Mouse (Mus musculus) cerebellum, adult 2 months (tissue): ENCODE results near the gene Kpna2. TPM values are rescaled to one million over a fixed set of nuclear protein-coding genes. Genes with fewer than 3 reads are reported as not detected.

ENCODE experiments used
- DNase-seq, 2 experiments: peaks; one replicate each; pipeline ENCODE4 v3.0.0; 2021
- H3K27ac ChIP-seq: fragments of 200-500 bp; 2 replicates; pipeline ENCODE4 v1.5.1; 2012; ENCODE audit warnings: low read length, control low read depth, inconsistent platforms; ENCODE audit not compliant: insufficient read depth
- H3K27me3 ChIP-seq: fragments of 200-500 bp; 2 replicates; pipeline ENCODE4 v1.6.1; 2012; ENCODE audit warnings: inconsistent platforms, mild to moderate bottlenecking, low read length, moderate library complexity; ENCODE audit not compliant: control insufficient read depth, insufficient read depth
- H3K4me1 ChIP-seq: fragments of 200-500 bp; 2 replicates; pipeline ENCODE4 v1.6.1; 2011; ENCODE audit warnings: low read length; ENCODE audit not compliant: control insufficient read depth, insufficient read depth
- H3K4me3 ChIP-seq: fragments of 200-500 bp; replicated peaks from 2 replicates; pipeline ENCODE3; 2011; ENCODE audit warnings: mild to moderate bottlenecking, low read depth, low read length, control low read depth; ENCODE audit not compliant: insufficient read depth
- CTCF ChIP-seq: fragments of 200-500 bp; IDR thresholded peaks from 2 replicates; pipeline ENCODE4 v1.5.1; 2011; ENCODE audit warnings: low read depth, mild to moderate bottlenecking, control low read depth, low read length, moderate library complexity, borderline replicate concordance; ENCODE audit not compliant: insufficient read depth
- POLR2A ChIP-seq: fragments of 200-500 bp; IDR thresholded peaks from 2 replicates; pipeline ENCODE4 v1.6.1; 2011; ENCODE audit warnings: low read length, control low read depth, borderline replicate concordance; ENCODE audit not compliant: insufficient read depth
- WGBS: fragments of 180-500 bp; shearing (Covaris S2); methylation state at CpG from one replicate; pipeline ENCODE4 v1.1.7; 2018; 5-methylcytosine and 5-hydroxymethylcytosine counted together
- polyA plus RNA-seq: library from polyadenylated mRNA; depleted of rRNA; stranded (reverse); fragments of >200 nt; gene quantifications from 2 replicates; pipeline ENCODE4 v1.2.3, GENCODE M21; 2012; rRNA removed

The Kpna2 gene
- polyA plus RNA-seq, 1 experiment = 30.1 TPM

GRCm38 (mm10) chr11:106959121-106959520 is 40.2 kb downstream of the Kpna2 start:
- WGBS = 66% methylated on average over 5 of the region's 5 CpGs
- Histone ChIP-seq H3K27me3 (no peaks in the 10 kb centered on the region), H3K27ac (no peak overlapping the region), H3K4me3 (no peak overlapping the region), H3K4me1 (no peaks in the 10 kb centered on the region)
- TF ChIP-seq CTCF (no peak), POLR2A (no peak)
- DNase-seq = no peak

GRCm38 (mm10) chr11:106958407-106959071 is 40.8 kb downstream of the Kpna2 start:
- DNase-seq = no peak
- H3K4me3 ChIP-seq = no peak overlapping the region
- WGBS = 89% methylated on average over 6 of the region's 6 CpGs
- no peaks in the 10 kb centered on the region for H3K4me1 ChIP-seq
- no peak for TF ChIP-seq CTCF
- TF ChIP-seq POLR2A = no peak
- no peaks in the 10 kb centered on the region for H3K27me3 ChIP-seq
- no peak overlapping the region for H3K27ac ChIP-seq

- Histone ChIP-seq H3K4me1 (no peaks in the 10 kb centered on the region), H3K27me3 (no peaks in the 10 kb centered on the region), H3K4me3 (no peak overlapping the region), H3K27ac (no peak overlapping the region)
- DNase-seq = no peak
- TF ChIP-seq POLR2A (no peak), CTCF (no peak)
- WGBS = 67% methylated on average over 12 of the region's 12 CpGs
These were observed 41.9 kb downstream of the Kpna2 start for GRCm38 (mm10) chr11:106957271-106957980.

- DNase-seq = no peak
- Histone ChIP-seq H3K27me3 (no peaks in the 10 kb centered on the region), H3K4me1 (no peaks in the 10 kb centered on the region), H3K27ac (no peak overlapping the region), H3K4me3 (no peak overlapping the region)
- TF ChIP-seq POLR2A (no peak), CTCF (no peak)
- WGBS = 71% methylated on average over 8 of the region's 8 CpGs
These were observed 44.8 kb downstream of the Kpna2 start for GRCm38 (mm10) chr11:106954566-106954965.

GRCm38 (mm10) chr11:106954116-106954515 is 45.2 kb downstream of the Kpna2 start:
- no peak for DNase-seq
- TF ChIP-seq CTCF (no peak), POLR2A (no peak)
- WGBS = 77% methylated on average over 9 of the region's 9 CpGs
- Histone ChIP-seq H3K4me3 (no peak overlapping the region), H3K4me1 (no peaks in the 10 kb centered on the region), H3K27me3 (no peaks in the 10 kb centered on the region), H3K27ac (no peak overlapping the region)

Other genes starting within 250 kb of the Kpna2 start
- 15.8 and 16.2 TPM in 2 replicates for gene Pecam1, start 248.9 kb downstream of the Kpna2 start, polyA plus RNA-seq
- 0.10 and 0.30 TPM in 2 replicates for gene Milr1, start 248.3 kb downstream of the Kpna2 start, polyA plus RNA-seq
- 11.7 and 12.7 TPM in 2 replicates for gene Polg2, start 220.0 kb downstream of the Kpna2 start, polyA plus RNA-seq
- 676 and 721 TPM in 2 replicates for gene Ddx5, start 210.4 kb downstream of the Kpna2 start, polyA plus RNA-seq
- 31.8 and 37.1 TPM in 2 replicates for gene Cep95, start 210.3 kb downstream of the Kpna2 start, polyA plus RNA-seq
- gene Smurf2, start 78.8 kb downstream of the Kpna2 start, polyA plus RNA-seq = 16.3 and 18.1 TPM in 2 replicates
- 6.8 and 7.7 TPM in 2 replicates for gene 1810010H24Rik, start 26.1 kb upstream of the Kpna2 start, polyA plus RNA-seq
- 55.7 and 56.9 TPM in 2 replicates for gene Bptf, start 132.6 kb upstream of the Kpna2 start, polyA plus RNA-seq
- gene Nol11, start 189.8 kb upstream of the Kpna2 start, polyA plus RNA-seq = 19.5 and 20.0 TPM in 2 replicates